Mouse (Mus musculus) CD4-positive, CD25-positive, alpha-beta regulatory T cell, adult 2 months (primary cell): ENCODE measurements around the gene Naa15.
"Not testable (repeated sequence)": the region's sequence is repeated elsewhere in the genome, so short reads cannot be mapped to it uniquely, and the experiment has no call there.

ENCODE experiments used
- DNase-seq: peaks from one replicate; pipeline ENCODE4 v3.0.0-alpha.2; 2012; ENCODE audit warnings: low read depth, low spot score

The Naa15 gene

GRCm38 (mm10) chr3:51434364-51434763 lies 19.4 kb downstream of the Naa15 start:
- not testable (repeated sequence) for DNase-seq

GRCm38 (mm10) chr3:51434871-51435595 lies 20.1 kb downstream of the Naa15 start:
- DNase-seq, result no peak

GRCm38 (mm10) chr3:51468530-51468929 lies 53.6 kb downstream of the Naa15 start:
- DNase-seq, result no peak

GRCm38 (mm10) chr3:51475706-51476105 lies 60.8 kb downstream of the Naa15 start:
- no peak for DNase-seq

- DNase-seq, result no peak
These were observed 64.9 kb downstream of the Naa15 start for GRCm38 (mm10) chr3:51479893-51480292.

- peak; percentile 86 for DNase-seq
These were observed 66.1 kb downstream of the Naa15 start for GRCm38 (mm10) chr3:51481059-51481458.

GRCm38 (mm10) chr3:51481881-51482280 lies 66.9 kb downstream of the Naa15 start:
- no peak for DNase-seq

GRCm38 (mm10) chr3:51482781-51483180 lies 67.8 kb downstream of the Naa15 start:
- no peak for DNase-seq

- DNase-seq, result peak; percentile 98
These were observed 68.9 kb downstream of the Naa15 start, which contains the start of gene Rab33b for GRCm38 (mm10) chr3:51483741-51484359. Gene Rab33b (plus strand): TSS chr3:51483920.

- DNase-seq, result no peak
These were observed 69.4 kb downstream of the Naa15 start for GRCm38 (mm10) chr3:51484370-51484769.

GRCm38 (mm10) chr3:51485347-51485746 lies 70.4 kb downstream of the Naa15 start:
- no peak for DNase-seq

GRCm38 (mm10) chr3:51486491-51487195 lies 71.7 kb downstream of the Naa15 start:
- DNase-seq, result no peak

- no peak for DNase-seq
These were observed 75.3 kb downstream of the Naa15 start for GRCm38 (mm10) chr3:51490088-51490753.

GRCm38 (mm10) chr3:51493272-51493838 lies 78.4 kb downstream of the Naa15 start:
- no peak for DNase-seq

GRCm38 (mm10) chr3:51494466-51494865 lies 79.5 kb downstream of the Naa15 start:
- DNase-seq, result no peak

GRCm38 (mm10) chr3:51495646-51496045 lies 80.7 kb downstream of the Naa15 start:
- peak; percentile 60 for DNase-seq

GRCm38 (mm10) chr3:51497978-51498377 lies 83.0 kb downstream of the Naa15 start:
- DNase-seq, result no peak

GRCm38 (mm10) chr3:51498659-51499058 lies 83.7 kb downstream of the Naa15 start:
- DNase-seq, result no peak

GRCm38 (mm10) chr3:51499876-51500275 lies 84.9 kb downstream of the Naa15 start:
- DNase-seq, result no peak

GRCm38 (mm10) chr3:51504385-51504952 lies 89.5 kb downstream of the Naa15 start:
- DNase-seq, result no peak

- no peak for DNase-seq
These were observed 90.5 kb downstream of the Naa15 start for GRCm38 (mm10) chr3:51505465-51505864.
